Mouse (Mus musculus): Measurements from ENCODE around the gene Phf1.

DNA sequence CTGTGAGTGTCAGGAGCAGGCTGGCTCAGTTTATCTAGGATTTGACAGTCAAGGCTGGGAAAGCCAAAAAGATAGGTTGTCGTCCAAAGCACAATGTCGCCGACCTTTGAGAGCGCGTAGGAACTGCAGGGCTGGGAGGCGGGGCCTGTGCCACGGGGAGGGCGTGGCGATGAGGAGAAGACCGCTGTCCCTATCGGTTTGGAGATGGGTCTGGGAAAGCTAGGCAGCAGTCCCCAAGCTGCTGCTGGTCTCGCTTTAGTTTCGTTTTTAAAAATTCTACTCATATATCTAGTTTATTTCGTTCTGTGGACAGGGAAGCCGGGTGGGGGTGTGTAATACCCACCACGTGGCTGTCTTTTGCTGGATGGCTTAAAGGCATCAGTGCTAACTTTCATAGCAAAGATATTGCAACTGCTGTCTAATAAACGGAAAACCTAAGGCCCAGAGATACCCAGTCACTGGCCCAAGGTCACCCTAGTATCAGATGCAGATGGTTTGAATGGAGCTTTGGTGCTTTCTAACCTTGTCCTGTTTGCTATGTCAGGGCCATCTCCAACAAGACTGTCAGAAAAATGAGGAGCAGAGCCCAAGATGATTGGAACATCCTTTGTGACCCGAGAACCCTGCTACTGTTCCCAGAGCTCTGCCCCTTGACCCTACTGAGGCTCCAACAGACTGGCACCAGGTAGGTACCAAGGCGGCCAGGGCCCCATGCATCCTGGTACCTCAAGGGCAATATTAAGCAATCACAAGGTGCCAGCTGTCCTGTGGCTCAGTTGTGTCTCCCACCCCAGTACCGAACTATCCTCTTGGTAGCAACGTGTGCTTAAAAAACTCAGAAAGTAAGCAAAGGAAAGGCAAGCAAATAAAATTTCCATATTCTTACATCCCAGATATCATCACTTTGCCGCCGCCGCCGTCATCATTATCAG, 47.6 kb upstream of the Phf1 start:
- TF ChIP-seq CTCF (conservative IDR thresholded peaks at IDR 0.05; ENCODE audit: low read length) (no peak; the same call in none of the 2 replicates), NANOG (IDR thresholded peaks at IDR 0.05; ENCODE audit: borderline replicate concordance, low read length) (no peak)

Measured in E14TG2a.4 (cell line).